Mouse (Mus musculus) ES-Bruce4 (cell line): ENCODE measurements at regions not wholly inside any gene's neighbourhood (a gene's known extent, or its start where the extent isn't known, plus 50 kb on each side); places are given as distances from the start of the nearest gene placed in this dataset.

Source experiments
- H3K27ac ChIP-seq: 2 replicates; pipeline ENCODE4 v1.5.1; 2012; ENCODE audit warnings: low read length, inconsistent platforms; ENCODE audit not compliant: insufficient read depth
- H3K27me3 ChIP-seq: 2 replicates; pipeline ENCODE4 v1.6.1; 2012; ENCODE audit warnings: mild to moderate bottlenecking, low read length, inconsistent platforms; ENCODE audit not compliant: control insufficient read depth, poor library complexity, insufficient read depth, severe bottlenecking
- H3K36me3 ChIP-seq: 2 replicates; pipeline ENCODE4 v1.6.1; 2012; ENCODE audit warnings: inconsistent platforms, mild to moderate bottlenecking, low read length, moderate library complexity; ENCODE audit not compliant: control insufficient read depth, poor library complexity, insufficient read depth, severe bottlenecking
- H3K4me1 ChIP-seq: one replicate; pipeline ENCODE4 v1.8.1; 2011; ENCODE audit warnings: low read length; ENCODE audit not compliant: control insufficient read depth, insufficient read depth
- H3K4me3 ChIP-seq: 2 replicates; pipeline ENCODE4 v1.5.1; 2011; ENCODE audit warnings: low read depth, mild to moderate bottlenecking, low read length
- H3K9ac ChIP-seq: 2 replicates; pipeline ENCODE4 v1.6.1; 2012; ENCODE audit warnings: low read depth, mild to moderate bottlenecking, inconsistent platforms; ENCODE audit not compliant: poor library complexity, severe bottlenecking
- H3K9me3 ChIP-seq: replicated peaks from 2 replicates; pipeline ENCODE4 v1.6.1; 2012; ENCODE audit warnings: mild to moderate bottlenecking, low read length, inconsistent platforms; ENCODE audit not compliant: control insufficient read depth, poor library complexity, insufficient read depth, severe bottlenecking
- CTCF ChIP-seq: IDR thresholded peaks from one replicate; pipeline ENCODE4 v1.8.1; 2011; ENCODE audit warnings: low read depth, low read length
- EP300 ChIP-seq: IDR thresholded peaks from 2 replicates; pipeline ENCODE4 v1.6.1; 2011; ENCODE audit warnings: low read depth, low read length; ENCODE audit not compliant: insufficient read depth
- POLR2A ChIP-seq: IDR thresholded peaks from one replicate; pipeline ENCODE4 v1.8.1; 2011; ENCODE audit warnings: low read length; ENCODE audit not compliant: insufficient read depth

GRCm38 (mm10) chr14:118393676-118394075 is 126.9 kb downstream of the Gm9376 start:
- TF ChIP-seq POLR2A (no peak), EP300 (no peak), CTCF (no peak)
- no peak overlapping the region for H3K4me3 ChIP-seq
- no peak overlapping the region for H3K27ac ChIP-seq
- H3K36me3 ChIP-seq, result no peaks in the 10 kb centered on the region
- H3K9me3 ChIP-seq, result no peaks in the 10 kb centered on the region
- no peak overlapping the region for H3K9ac ChIP-seq
- no peaks in the 10 kb centered on the region for H3K27me3 ChIP-seq
- H3K4me1 ChIP-seq, result no peaks in the 10 kb centered on the region

- H3K9ac ChIP-seq, result no peak overlapping the region
- H3K36me3 ChIP-seq, result no peaks in the 10 kb centered on the region
- H3K4me3 ChIP-seq, result no peak overlapping the region
- H3K9me3 ChIP-seq, result peaks cover 8% of the 10 kb centered on the region
- H3K4me1 ChIP-seq, result no peaks in the 10 kb centered on the region
- H3K27me3 ChIP-seq, result no peaks in the 10 kb centered on the region
- H3K27ac ChIP-seq, result no peak overlapping the region
- no peak for TF ChIP-seq CTCF
- no peak for TF ChIP-seq POLR2A
- no peak for TF ChIP-seq EP300
Measured at GRCm38 (mm10) chr14:118414275-118414674, 147.5 kb downstream of the Gm9376 start.

- TF ChIP-seq POLR2A (no peak), CTCF (no peak)
- Histone ChIP-seq H3K27me3 (no peaks in the 10 kb centered on the region), H3K4me3 (no peak overlapping the region), H3K9ac (no peak overlapping the region), H3K36me3 (no peaks in the 10 kb centered on the region), H3K9me3 (peaks cover 15% of the 10 kb centered on the region), H3K4me1 (no peaks in the 10 kb centered on the region), H3K27ac (no peak overlapping the region)
Measured at GRCm38 (mm10) chr14:118416163-118416562, 149.4 kb downstream of the Gm9376 start.

GRCm38 (mm10) chr14:118419442-118420193 is 152.9 kb downstream of the Gm9376 start:
- peaks cover 15% of the 10 kb centered on the region for H3K9me3 ChIP-seq
- TF ChIP-seq POLR2A (no peak), EP300 (no peak), CTCF (no peak)
- no peaks in the 10 kb centered on the region for H3K4me1 ChIP-seq
- H3K27me3 ChIP-seq, result no peaks in the 10 kb centered on the region
- H3K36me3 ChIP-seq, result no peaks in the 10 kb centered on the region
- H3K27ac ChIP-seq, result no peak overlapping the region
- no peak overlapping the region for H3K4me3 ChIP-seq
- H3K9ac ChIP-seq, result no peak overlapping the region

- no peak overlapping the region for H3K27ac ChIP-seq
- no peak overlapping the region for H3K4me3 ChIP-seq
- H3K36me3 ChIP-seq, result no peaks in the 10 kb centered on the region
- TF ChIP-seq POLR2A (no peak), CTCF (no peak), EP300 (no peak)
- no peaks in the 10 kb centered on the region; the same call in 1 of the 2 replicates for H3K27me3 ChIP-seq
- no peak overlapping the region for H3K9ac ChIP-seq
- no peaks in the 10 kb centered on the region for H3K4me1 ChIP-seq
- H3K9me3 ChIP-seq, result peaks cover 11% of the 10 kb centered on the region
Measured at GRCm38 (mm10) chr14:118422351-118423001, 155.7 kb downstream of the Gm9376 start.

GRCm38 (mm10) chr14:118423269-118423668 is 156.5 kb downstream of the Gm9376 start:
- Histone ChIP-seq H3K36me3 (no peaks in the 10 kb centered on the region), H3K4me3 (no peak overlapping the region), H3K9ac (no peak overlapping the region), H3K27ac (no peak overlapping the region), H3K27me3 (no peaks in the 10 kb centered on the region; the same call in 1 of the 2 replicates), H3K4me1 (no peaks in the 10 kb centered on the region), H3K9me3 (peaks cover 11% of the 10 kb centered on the region)
- TF ChIP-seq POLR2A (no peak), CTCF (no peak), EP300 (no peak)
